Mouse (Mus musculus) lung, adult 2 months (tissue): ENCODE results near the gene Rgma. TPM values are rescaled to one million over a fixed set of nuclear protein-coding genes. Genes with fewer than 3 reads are reported as not detected.
A peak's percentile ranks its signal among the peaks of the same experiment; 100 is the strongest.

Experiments used
- DNase-seq: peaks from one replicate; pipeline ENCODE4 v3.0.0; 2022
- H3K4me1 ChIP-seq: fragments of 200-500 bp; 2 replicates; pipeline ENCODE4 v1.6.1; 2011; ENCODE audit warnings: low read length; ENCODE audit not compliant: control insufficient read depth, insufficient read depth
- H3K4me3 ChIP-seq: fragments of 200-500 bp; replicated peaks from 2 replicates; pipeline ENCODE3; 2011; ENCODE audit warnings: low read depth, mild to moderate bottlenecking, control low read depth, low read length; ENCODE audit errors: extremely low read depth
- CTCF ChIP-seq: fragments of 200-500 bp; IDR thresholded peaks from 2 replicates; pipeline ENCODE4 v1.5.1; 2011; ENCODE audit warnings: mild to moderate bottlenecking, low read length, control low read depth; ENCODE audit not compliant: insufficient read depth
- POLR2A ChIP-seq: fragments of 200-500 bp; IDR thresholded peaks from 2 replicates; pipeline ENCODE4 v1.6.1; 2011; ENCODE audit warnings: low read depth, mild to moderate bottlenecking, control low read depth, low read length, borderline replicate concordance; ENCODE audit errors: extremely low read depth
- WGBS: fragments of 180-500 bp; shearing (Covaris S2); methylation state at CpG from one replicate; pipeline ENCODE4 v1.1.7; 2018; 5-methylcytosine and 5-hydroxymethylcytosine counted together
- polyA plus RNA-seq: library from polyadenylated mRNA; depleted of rRNA; stranded (reverse); fragments of >200 nt; gene quantifications from 2 replicates; pipeline ENCODE4 v1.2.3, GENCODE M21; 2012

The Rgma gene
- polyA plus RNA-seq, 1 experiment: 27.5 TPM

DNA sequence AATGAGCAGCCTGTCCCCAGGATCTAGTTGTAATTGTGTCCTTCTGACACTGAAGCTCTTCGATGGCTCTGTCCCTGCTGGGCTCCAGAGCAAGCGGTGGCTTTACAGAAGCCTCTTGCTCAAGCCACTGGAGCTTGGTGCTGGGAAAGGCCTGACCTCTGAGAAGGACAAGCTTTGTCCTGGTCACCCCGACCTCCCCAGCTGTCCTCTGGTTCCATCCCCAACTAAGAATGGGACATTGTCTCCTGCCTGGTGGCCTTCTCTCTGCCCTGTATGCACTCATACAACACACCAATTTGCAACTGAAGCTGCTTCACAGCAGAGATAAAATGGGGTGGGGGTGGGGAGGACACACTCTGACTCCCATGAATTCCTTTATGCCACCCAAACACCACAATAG, 48.9 kb downstream of the Rgma start:
- 50% methylated on average over 3 of the region's 3 CpGs for WGBS
- no peak for TF ChIP-seq POLR2A
- TF ChIP-seq CTCF: no peak
- H3K4me3 ChIP-seq: no peak overlapping the region
- DNase-seq: no peak
- no peaks in the 10 kb centered on the region for H3K4me1 ChIP-seq

DNA sequence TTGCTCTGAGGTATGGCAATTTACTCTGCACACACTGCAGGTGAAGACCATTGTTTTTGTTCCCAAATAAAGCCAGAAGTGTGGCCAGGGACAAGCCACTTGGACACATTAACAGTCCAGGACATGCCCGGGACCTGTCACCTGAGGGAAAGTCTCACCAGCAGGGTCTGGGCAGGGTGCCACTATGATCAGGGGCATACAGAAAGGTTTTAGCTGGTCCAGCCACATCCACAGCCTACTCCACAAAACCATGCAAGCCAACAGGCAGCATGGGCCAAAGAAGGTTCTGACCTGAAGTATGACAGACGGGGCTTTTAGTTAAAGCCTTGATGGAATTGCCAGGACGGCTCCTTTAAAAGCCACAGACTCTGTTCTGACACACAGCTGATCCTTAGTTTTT, 49.4 kb downstream of the Rgma start:
- no peak for TF ChIP-seq CTCF
- no peak for TF ChIP-seq POLR2A
- WGBS: 51% methylated on average over 3 of the region's 3 CpGs
- DNase-seq: no peak
- H3K4me3 ChIP-seq: no peak overlapping the region
- H3K4me1 ChIP-seq: no peaks in the 10 kb centered on the region

DNA sequence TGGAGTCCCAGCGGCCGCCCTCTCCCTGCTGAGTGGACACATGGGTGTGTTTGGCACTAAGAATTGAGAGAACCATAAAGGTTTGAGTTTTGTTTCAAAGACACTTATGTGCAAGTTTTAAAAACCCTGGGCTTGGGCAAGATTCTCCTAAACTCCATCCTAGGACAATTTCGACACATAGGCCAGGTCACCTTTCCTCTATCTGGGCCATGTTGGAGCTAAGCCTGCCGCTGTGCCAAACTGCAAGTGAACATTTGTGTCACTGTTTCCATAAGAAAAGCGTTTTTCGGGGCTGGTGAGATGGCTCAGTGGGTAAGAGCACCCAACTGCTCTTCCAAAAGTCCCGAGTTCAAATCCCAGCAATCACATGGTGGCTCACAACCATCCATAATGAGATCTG, 50.1 kb downstream of the Rgma start:
- TF ChIP-seq CTCF: no peak
- no peak for TF ChIP-seq POLR2A
- no peak for DNase-seq
- WGBS: 94% methylated on average over 7 of the region's 7 CpGs
- Histone ChIP-seq H3K4me1 (no peaks in the 10 kb centered on the region), H3K4me3 (no peak overlapping the region)

DNA sequence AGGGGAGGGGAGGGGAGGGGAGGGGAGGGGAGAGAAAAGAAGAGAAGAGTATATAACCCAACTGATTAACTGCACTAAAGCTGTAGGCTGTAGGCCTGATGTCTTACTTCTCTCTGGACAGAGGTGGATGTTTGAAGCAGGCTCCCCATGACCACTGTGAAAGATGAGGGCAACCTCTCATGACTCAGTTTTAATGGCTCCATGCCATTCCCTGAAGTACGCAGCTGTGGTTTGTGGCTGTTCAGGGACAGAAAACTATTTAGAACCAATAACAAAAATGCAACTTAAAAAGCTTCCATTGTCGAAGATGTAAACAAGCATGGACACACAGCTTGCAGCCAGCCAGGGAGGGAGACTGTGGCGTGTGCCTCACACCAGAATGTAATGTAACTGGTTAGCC, 50.9 kb downstream of the Rgma start:
- 49% methylated on average over 3 of the region's 3 CpGs for WGBS

DNA sequence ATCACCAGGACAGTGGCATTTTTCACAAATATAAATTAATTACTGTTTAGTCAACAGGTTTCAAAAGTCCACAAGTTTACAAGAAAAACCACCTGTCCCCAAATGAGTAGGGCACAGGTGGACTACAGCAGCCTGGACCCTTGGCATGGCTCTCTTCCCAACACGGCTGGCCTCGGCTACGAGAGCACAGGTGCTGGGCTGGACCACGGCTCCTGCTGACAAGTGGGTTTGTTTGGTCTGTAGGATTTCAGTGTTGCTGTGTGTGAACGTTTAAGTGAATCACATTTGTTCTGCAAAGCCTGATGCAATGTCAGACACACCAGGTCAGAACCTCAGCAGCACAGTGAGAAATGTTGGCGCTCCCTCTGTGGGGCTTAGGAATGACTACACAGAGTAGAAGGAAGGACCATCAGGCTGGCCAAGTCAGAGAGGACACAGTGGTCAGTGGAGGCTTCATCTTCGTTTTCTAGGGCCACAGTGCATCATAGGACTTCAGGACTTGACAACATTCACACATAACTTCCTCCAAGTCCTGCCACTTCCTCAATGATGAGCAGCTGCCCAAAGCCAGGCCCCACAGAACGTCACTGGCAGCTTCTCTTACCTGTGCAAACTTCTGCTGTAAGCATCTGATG, 51.6 kb downstream of the Rgma start:
- no peak for DNase-seq
- H3K4me1 ChIP-seq: no peaks in the 10 kb centered on the region
- no peak overlapping the region for H3K4me3 ChIP-seq
- WGBS: 69% methylated on average over 8 of the region's 8 CpGs
- TF ChIP-seq POLR2A (no peak), CTCF (no peak)

More for the DNA sequence above, 50.9 kb downstream of the Rgma start:
- no peak for TF ChIP-seq CTCF
- TF ChIP-seq POLR2A: no peak
- no peaks in the 10 kb centered on the region for H3K4me1 ChIP-seq
- DNase-seq: no peak
- no peak overlapping the region for H3K4me3 ChIP-seq

DNA sequence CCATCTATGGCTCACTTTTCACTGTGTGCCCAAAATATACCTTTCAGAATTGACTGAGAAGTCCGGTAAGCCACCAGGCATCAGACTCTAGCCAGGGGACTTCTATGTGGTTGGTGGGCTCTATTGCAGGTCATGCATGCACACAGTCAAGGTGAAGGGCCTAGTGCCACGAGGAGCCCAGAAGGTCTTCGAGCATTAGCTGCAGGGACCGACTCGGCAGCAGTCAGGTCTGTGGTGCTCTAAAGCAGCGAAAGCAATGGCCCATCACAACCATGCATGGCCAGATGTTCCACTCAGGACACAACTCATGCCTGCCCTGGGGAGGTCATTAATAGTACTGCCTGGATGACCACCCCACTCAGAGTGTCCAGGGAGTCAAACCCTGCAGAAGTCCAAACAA, 52.5 kb downstream of the Rgma start:
- no peaks in the 10 kb centered on the region for H3K4me1 ChIP-seq
- H3K4me3 ChIP-seq: no peak overlapping the region
- DNase-seq: no peak
- 95% methylated on average over 6 of the region's 6 CpGs for WGBS
- TF ChIP-seq CTCF: no peak
- TF ChIP-seq POLR2A: no peak

DNA sequence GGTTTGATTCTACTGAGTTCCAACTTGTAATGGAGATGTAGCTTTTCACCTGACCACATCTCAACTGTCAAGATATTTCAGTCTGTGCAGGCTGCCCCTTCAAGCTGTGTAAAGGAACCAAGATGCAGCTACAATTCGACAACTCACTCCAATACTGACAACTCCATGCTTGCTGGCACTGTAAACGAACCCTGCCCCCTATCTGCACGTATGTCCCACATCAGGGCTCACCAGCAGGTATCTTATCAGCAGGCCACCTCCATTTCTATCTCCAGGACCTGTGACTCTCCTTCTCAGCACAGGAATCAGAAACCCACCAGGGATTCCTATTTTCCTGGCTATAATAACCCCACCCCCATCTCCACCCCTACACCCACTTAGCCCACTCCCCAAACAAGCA, 53.2 kb downstream of the Rgma start:
- Histone ChIP-seq H3K4me3 (no peak overlapping the region), H3K4me1 (no peaks in the 10 kb centered on the region)
- TF ChIP-seq POLR2A (no peak), CTCF (no peak)
- no peak for DNase-seq
- WGBS: 87% methylated on average over 3 of the region's 3 CpGs

DNA sequence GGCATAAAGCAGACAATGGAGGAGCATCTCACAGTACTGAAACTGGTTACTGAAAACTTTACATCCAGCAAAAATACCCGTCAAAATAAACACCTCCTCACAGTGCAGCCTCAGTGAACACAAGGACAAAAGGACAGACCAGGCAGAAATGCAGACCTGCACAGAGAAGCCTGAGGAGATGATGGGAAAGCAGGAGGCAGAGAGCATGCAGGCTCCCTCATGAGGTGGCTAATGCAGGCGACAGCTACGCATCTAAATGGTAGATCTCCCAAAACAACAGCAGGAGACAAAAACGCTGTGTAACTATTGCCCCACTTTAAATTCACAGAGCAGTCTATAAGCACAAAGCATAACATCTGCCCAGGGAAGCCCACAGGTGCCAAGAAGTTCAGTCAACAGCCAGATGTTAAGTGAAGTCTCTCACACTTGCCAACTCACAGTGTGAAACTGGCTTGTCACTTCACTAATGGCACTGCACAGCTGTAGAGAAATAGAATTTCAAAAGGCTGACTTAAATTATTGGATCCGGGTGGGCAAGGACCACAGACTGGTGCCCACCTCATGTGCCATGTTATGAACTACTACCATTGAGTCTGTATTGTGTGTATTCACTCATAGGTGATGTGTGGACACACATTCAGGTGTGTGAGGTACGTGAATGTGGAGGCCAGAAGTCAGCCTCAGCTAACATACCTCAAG, 58.5 kb downstream of the Rgma start:
- no peaks in the 10 kb centered on the region for H3K4me1 ChIP-seq
- no peak overlapping the region for H3K4me3 ChIP-seq
- no peak for TF ChIP-seq POLR2A
- TF ChIP-seq CTCF: no peak
- 83% methylated on average over 6 of the region's 6 CpGs for WGBS
- no peak for DNase-seq

DNA sequence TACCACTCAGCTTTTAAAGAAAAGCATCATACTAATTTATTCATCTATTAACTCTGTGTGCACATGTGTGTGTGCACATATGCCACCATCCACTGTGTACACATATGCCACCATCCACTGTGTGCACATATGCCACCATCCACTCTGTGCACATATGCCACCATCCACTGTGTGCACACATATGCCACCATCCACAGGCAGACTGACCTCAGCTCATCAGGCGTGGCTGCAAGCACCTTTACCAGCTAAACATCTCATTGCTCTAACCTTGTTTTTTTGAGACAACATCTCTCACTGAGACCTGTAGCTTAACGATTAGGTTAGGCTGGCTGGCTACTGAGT, 59.0 kb downstream of the Rgma start:
- Histone ChIP-seq H3K4me1 (no peaks in the 10 kb centered on the region), H3K4me3 (no peak overlapping the region)
- WGBS: 87% methylated on average over 2 of the region's 2 CpGs
- no peak for DNase-seq
- no peak for TF ChIP-seq CTCF
- TF ChIP-seq POLR2A: no peak

DNA sequence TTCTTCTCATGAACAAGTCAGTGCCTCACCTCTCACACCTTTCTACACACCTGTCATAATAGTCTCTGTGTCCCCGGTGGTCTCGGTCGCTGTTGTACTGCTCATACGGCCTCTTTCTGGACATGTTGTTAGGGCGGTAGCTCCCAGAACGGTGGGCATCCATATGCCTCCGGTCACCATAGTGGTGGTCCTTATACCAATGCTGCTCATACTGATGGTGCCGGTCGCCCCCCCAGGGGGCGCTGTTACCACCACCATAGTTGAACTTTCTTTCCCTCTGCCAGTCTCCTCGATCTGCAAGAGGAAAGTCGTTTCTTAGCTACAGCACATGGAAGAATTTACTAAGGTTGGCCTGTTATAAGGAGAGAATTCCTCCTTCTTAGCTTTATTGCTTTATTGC, 60.4 kb downstream of the Rgma start:
- H3K4me1 ChIP-seq: no peaks in the 10 kb centered on the region
- no peak for DNase-seq
- WGBS: 69% methylated on average over 12 of the region's 12 CpGs

More for the DNA sequence above, 60.4 kb downstream of the Rgma start:
- no peak for TF ChIP-seq POLR2A
- TF ChIP-seq CTCF: peak; percentile 37; the same call in 1 of the 2 replicates
- H3K4me3 ChIP-seq: no peak overlapping the region
